Mouse (Mus musculus) MEL (cell line): ENCODE results near the gene Nutf2. TPM values are rescaled to one million over a fixed set of nuclear protein-coding genes. Genes with fewer than 3 reads are reported as not detected.

Experiments
- DNase-seq: peaks from one replicate; pipeline ENCODE4 v3.0.0; 2011; ENCODE audit warnings: low read depth, low spot score
- H3K27ac ChIP-seq: 2 replicates; pipeline ENCODE4 v1.5.1; 2012; ENCODE audit warnings: low read depth, mild to moderate bottlenecking, control low read depth, low read length, moderate library complexity; ENCODE audit not compliant: control insufficient read depth
- H3K27me3 ChIP-seq, 2 experiments: fragments of 150-350 bp in 1 of 2; sonication (generic) in 1 of 2; 2 replicates each; pipeline ENCODE4 v1.6.1; 2012; ENCODE audit warnings: low read length in 2 of 2, mild to moderate bottlenecking in 2 of 2, improper control_type of control experiment in 1 of 2, moderate library complexity in 1 of 2; ENCODE audit not compliant: insufficient read depth in 2 of 2, control insufficient read depth in 1 of 2
- H3K36me3 ChIP-seq, 2 experiments: 2 replicates each; pipeline ENCODE4 v1.6.1; 2012 to 2014; ENCODE audit warnings: low read length in 2 of 2, improper control_type of control experiment in 1 of 2, inconsistent platforms in 1 of 2, mild to moderate bottlenecking in 1 of 2; ENCODE audit not compliant: insufficient read depth in 2 of 2, control insufficient read depth in 1 of 2
- H3K4me1 ChIP-seq, 2 experiments: fragments of 150-350 bp in 1 of 2; sonication (generic) in 1 of 2; 2 replicates each; pipeline ENCODE4 v1.6.1; 2012; ENCODE audit warnings: low read length in 2 of 2, improper control_type of control experiment in 1 of 2, mild to moderate bottlenecking in 1 of 2; ENCODE audit not compliant: insufficient read depth in 2 of 2, control insufficient read depth in 1 of 2
- H3K4me3 ChIP-seq, 2 experiments: fragments of 150-350 bp in 1 of 2; sonication (generic) in 1 of 2; 2 replicates each; pipeline ENCODE4 v1.5.1; 2012; ENCODE audit warnings: low read depth in 2 of 2, low read length in 2 of 2, mild to moderate bottlenecking in 2 of 2, moderate library complexity in 2 of 2, control low read depth in 1 of 2, improper control_type of control experiment in 1 of 2; ENCODE audit not compliant: control insufficient read depth in 1 of 2, insufficient read depth in 1 of 2
- H3K79me2 ChIP-seq: 2 replicates; pipeline ENCODE4 v1.6.1; 2012; ENCODE audit warnings: mild to moderate bottlenecking, low read length, moderate library complexity; ENCODE audit not compliant: control insufficient read depth, poor library complexity, insufficient read depth
- H3K9ac ChIP-seq: 2 replicates; pipeline ENCODE4 v1.6.1; 2012; ENCODE audit warnings: low read depth, mild to moderate bottlenecking, control low read depth, low read length, moderate library complexity; ENCODE audit not compliant: control insufficient read depth, poor library complexity, severe bottlenecking
- H3K9me3 ChIP-seq: fragments of 150-350 bp; sonication (generic); replicated peaks from 2 replicates; pipeline ENCODE4 v1.6.1; 2012; ENCODE audit warnings: mild to moderate bottlenecking, low read length, improper control_type of control experiment, moderate library complexity; ENCODE audit not compliant: insufficient read depth
- CHD1 ChIP-seq: IDR thresholded peaks from 2 replicates; pipeline ENCODE4 v1.6.1; 2012; ENCODE audit warnings: low read depth, mild to moderate bottlenecking, inconsistent platforms, low read length, improper control_type of control experiment
- CHD2 ChIP-seq: IDR thresholded peaks from 2 replicates; pipeline ENCODE4 v1.6.1; 2011; ENCODE audit warnings: low read length, improper control_type of control experiment
- E2F4 ChIP-seq: IDR thresholded peaks from 2 replicates; pipeline ENCODE4 v1.6.1; 2011; ENCODE audit warnings: low read depth, low read length, improper control_type of control experiment, borderline replicate concordance
- EP300 ChIP-seq, 2 experiments: IDR thresholded peaks; 2 replicates each; pipeline ENCODE4 v1.6.1; 2011; ENCODE audit warnings: improper control_type of control experiment in 2 of 2, low read length in 2 of 2, low read depth in 1 of 2, mild to moderate bottlenecking in 1 of 2
- GABPA ChIP-seq: IDR thresholded peaks from 2 replicates; pipeline ENCODE4 v1.6.1; 2012; ENCODE audit warnings: low read depth, mild to moderate bottlenecking, inconsistent platforms, low read length, improper control_type of control experiment, moderate library complexity
- KAT2A ChIP-seq: conservative IDR thresholded peaks from 2 replicates; pipeline ENCODE4 v1.6.1; 2012; ENCODE audit warnings: low read depth, low read length, improper control_type of control experiment, inconsistent platforms
- MAX ChIP-seq: IDR thresholded peaks from 2 replicates; pipeline ENCODE4 v1.6.1; 2011; ENCODE audit warnings: low read length, improper control_type of control experiment
- MYC ChIP-seq: IDR thresholded peaks from 2 replicates; pipeline ENCODE4 v1.6.1; 2011; ENCODE audit warnings: low read depth, mild to moderate bottlenecking, low read length, improper control_type of control experiment, moderate library complexity
- NELFE ChIP-seq: IDR thresholded peaks from 2 replicates; pipeline ENCODE4 v1.6.1; 2011; ENCODE audit warnings: low read depth, low read length, improper control_type of control experiment
- POLR2A ChIP-seq, 2 experiments: IDR thresholded peaks; 2 replicates each; pipeline ENCODE4 v1.6.1; 2011 to 2012; ENCODE audit warnings: low read length in 2 of 2, mild to moderate bottlenecking in 2 of 2, control low read depth in 1 of 2, improper control_type of control experiment in 1 of 2, low read depth in 1 of 2, moderate library complexity in 1 of 2; ENCODE audit not compliant: control insufficient read depth in 1 of 2, insufficient read depth in 1 of 2, poor library complexity in 1 of 2
- POLR2AphosphoS2 ChIP-seq: IDR thresholded peaks from 2 replicates; pipeline ENCODE4 v1.6.1; 2011; ENCODE audit warnings: low read length, improper control_type of control experiment
- RCOR1 ChIP-seq: IDR thresholded peaks from 2 replicates; pipeline ENCODE4 v1.6.1; 2012; ENCODE audit warnings: low read depth, mild to moderate bottlenecking, inconsistent platforms, low read length, improper control_type of control experiment
- TAL1 ChIP-seq: IDR thresholded peaks from 2 replicates; pipeline ENCODE4 v1.6.1; 2012; ENCODE audit warnings: mild to moderate bottlenecking, inconsistent platforms, low read length, moderate library complexity, mixed read lengths
- TCF12 ChIP-seq: IDR thresholded peaks from 2 replicates; pipeline ENCODE4 v1.6.1; 2014; ENCODE audit warnings: low read depth, mild to moderate bottlenecking, inconsistent platforms, low read length, improper control_type of control experiment, moderate library complexity
- USF2 ChIP-seq, 2 experiments: IDR thresholded peaks; 2 replicates each; pipeline ENCODE4 v1.6.1; 2011 to 2012; ENCODE audit warnings: improper control_type of control experiment in 2 of 2, low read length in 2 of 2, borderline replicate concordance in 1 of 2, inconsistent platforms in 1 of 2, low read depth in 1 of 2, mild to moderate bottlenecking in 1 of 2; ENCODE audit not compliant: insufficient read depth in 1 of 2
- ZKSCAN1 ChIP-seq: IDR thresholded peaks from 2 replicates; pipeline ENCODE4 v1.6.1; 2012; ENCODE audit warnings: low read depth, mild to moderate bottlenecking, inconsistent platforms, low read length, improper control_type of control experiment, moderate library complexity
- ZMIZ1 ChIP-seq: IDR thresholded peaks from 2 replicates; pipeline ENCODE4 v1.6.1; 2012; ENCODE audit warnings: low read depth, mild to moderate bottlenecking, inconsistent platforms, low read length, improper control_type of control experiment, moderate library complexity
- polyA plus RNA-seq, 2 experiments: library from polyadenylated mRNA; stranded (reverse) in 1 of 2; unstranded in 1 of 2; fragments of >175 nt in 1 of 2; fragments of >200 nt in 1 of 2; gene quantifications; 2 replicates each; pipeline versions ENCODE4 v1.2.1 to v1.2.4; 2012; ENCODE audit warnings: low replicate concordance in 2 of 2, low read depth in 1 of 2; ENCODE audit not compliant: insufficient read length in 2 of 2, insufficient read depth in 1 of 2, missing spikeins in 1 of 2
- total RNA-seq: library from RNA; depleted of rRNA; stranded (reverse); fragments of 300-350 nt; gene quantifications from 2 replicates; pipeline ENCODE4 v1.2.3, GENCODE M21; 2012

Nutf2 gene
- total and polyA plus RNA-seq, 3 experiments = 28.0 to 167 TPM; not detected in 1

DNA sequence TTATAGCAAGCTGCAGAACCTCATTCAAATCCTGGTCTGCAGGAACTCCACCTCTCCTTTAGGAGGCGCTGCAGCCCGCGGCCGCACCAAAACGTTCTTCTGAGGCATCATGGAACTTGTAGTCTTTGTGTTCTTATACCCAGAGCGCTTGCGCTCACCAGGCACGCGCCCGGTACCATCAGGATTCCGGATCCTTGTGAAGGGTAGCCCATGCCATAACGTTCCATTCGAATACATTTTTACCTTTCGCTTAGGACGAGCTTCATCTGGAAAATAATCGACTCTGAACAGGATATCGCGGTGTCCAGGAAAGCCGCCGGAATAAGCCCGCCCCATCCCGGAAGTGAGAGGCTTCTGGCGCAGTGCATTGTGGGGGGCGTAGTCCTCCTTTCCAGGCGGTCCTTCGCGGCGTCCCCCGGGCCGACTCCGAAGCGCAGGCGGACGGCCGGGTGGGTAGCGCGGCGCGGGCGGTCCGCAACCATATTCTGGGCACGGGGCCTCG, 5.6 kb upstream of the Nutf2 start, which contains the start of gene Thap11 (continued):
- TF ChIP-seq POLR2AphosphoS2 (no peak), ZKSCAN1 (no peak), TAL1 (no peak), CHD1 (no peak), KAT2A (peak; percentile 88), ZMIZ1 (no peak), CHD2 (peak; percentile 92), MAX (peak; percentile 31), POLR2A (IDR thresholded peaks at IDR 0.05; ENCODE audit: control insufficient read depth in 1 of 2, insufficient read depth in 1 of 2, low read depth in 1 of 2, low read length in 2 of 2, poor library complexity in 1 of 2) (peak; percentile 50 to 55; a peak in 3 of 4 replicates), USF2 (IDR thresholded peaks at IDR 0.05; ENCODE audit: borderline replicate concordance in 1 of 2, insufficient read depth in 1 of 2, low read depth in 1 of 2, low read length in 2 of 2) (no peak), TCF12 (peak; percentile 29; the same call in 1 of the 2 replicates), EP300 (IDR thresholded peaks at IDR 0.05; ENCODE audit: low read depth in 1 of 2, low read length in 2 of 2) (no peak), E2F4 (no peak; the same call in 1 of the 2 replicates), GABPA (no peak; the same call in 1 of the 2 replicates), RCOR1 (no peak), NELFE (peak; percentile 74)
- TF ChIP-seq, all 39 proteins: peak for 16

DNA sequence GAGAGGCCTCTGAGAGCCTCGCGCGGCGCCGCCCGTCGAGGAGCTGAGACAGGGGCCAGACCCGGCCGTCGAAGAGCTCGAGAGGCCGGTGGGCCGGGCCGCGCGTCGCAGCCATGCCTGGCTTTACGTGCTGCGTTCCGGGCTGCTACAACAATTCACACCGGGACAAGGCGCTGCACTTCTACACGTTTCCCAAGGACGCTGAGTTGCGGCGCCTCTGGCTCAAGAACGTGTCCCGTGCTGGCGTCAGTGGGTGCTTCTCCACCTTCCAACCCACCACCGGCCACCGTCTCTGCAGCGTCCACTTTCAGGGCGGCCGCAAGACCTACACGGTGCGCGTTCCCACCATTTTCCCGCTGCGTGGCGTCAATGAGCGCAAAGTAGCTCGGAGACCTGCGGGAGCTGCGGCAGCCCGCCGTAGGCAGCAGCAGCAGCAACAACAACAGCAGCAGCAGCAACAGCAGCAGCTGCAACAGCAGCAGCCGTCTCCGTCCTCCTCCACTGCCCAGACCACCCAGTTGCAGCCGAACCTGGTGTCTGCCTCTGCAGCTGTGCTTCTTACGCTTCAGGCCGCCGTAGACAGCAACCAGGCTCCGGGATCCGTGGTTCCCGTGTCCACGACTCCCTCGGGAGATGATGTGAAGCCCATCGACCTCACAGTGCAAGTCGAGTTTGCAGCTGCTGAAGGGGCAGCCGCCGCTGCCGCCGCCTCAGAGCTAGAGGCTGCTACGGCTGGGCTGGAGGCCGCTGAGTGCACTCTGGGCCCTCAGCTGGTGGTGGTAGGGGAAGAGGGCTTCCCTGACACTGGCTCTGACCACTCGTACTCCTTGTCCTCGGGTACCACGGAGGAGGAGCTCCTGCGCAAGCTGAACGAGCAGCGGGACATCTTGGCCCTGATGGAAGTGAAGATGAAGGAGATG, 4.9 kb upstream of the Nutf2 start:
- Histone ChIP-seq H3K4me1 (peaks cover 4 to 36% of the 10 kb centered on the region in 2 experiments), H3K79me2 (peaks cover 23% of the 10 kb centered on the region), H3K36me3 (peaks cover 0 to 29% of the 10 kb centered on the region in 2 experiments; a peak in 2 of 4 replicates), H3K27me3 (no peaks in the 10 kb centered on the region), H3K9me3 (no peaks in the 10 kb centered on the region), H3K27ac (peak overlapping the region; percentile 8; the same call in 1 of the 2 replicates), H3K9ac (peak overlapping the region; percentile 76), H3K4me3 (peak overlapping the region; percentile 68 to 88)
- DNase-seq = no peak
- no peak for TF ChIP-seq POLR2AphosphoS2
- TF ChIP-seq CHD1 = 0 out of 2 replicates have a peak, but pooled peaks have one; percentile 16
- peak; percentile 2; the same call in 1 of the 2 replicates for TF ChIP-seq MYC
